Mouse (Mus musculus) right cerebral cortex, adult 2 months (tissue): ENCODE data around the gene Apeh.

ENCODE experiments used
- DNase-seq, 2 experiments: peaks; one replicate each; pipeline ENCODE4 v3.0.0; 2021 to 2022; ENCODE audit warnings: low spot score in 2 of 2

Apeh gene

GRCm38 (mm10) chr9:108051931-108052220 lies 42.5 kb downstream of the Apeh start:
- DNase-seq = no peak

- no peak for DNase-seq
Measured at GRCm38 (mm10) chr9:108051184-108051930, 43.0 kb downstream of the Apeh start.

- no peak for DNase-seq
Measured at GRCm38 (mm10) chr9:108049561-108050251, 44.7 kb downstream of the Apeh start.

- DNase-seq = peak; percentile 96
Measured at GRCm38 (mm10) chr9:108049016-108049455, 45.4 kb downstream of the Apeh start, which contains the start of gene Gmppb. Gmppb (plus strand) TSS chr9:108049242.

- DNase-seq = no peak
Measured at GRCm38 (mm10) chr9:108048566-108048955, 45.8 kb downstream of the Apeh start.

GRCm38 (mm10) chr9:108047601-108048565 lies 46.5 kb downstream of the Apeh start:
- DNase-seq = no peak

- DNase-seq = no peak
Measured at GRCm38 (mm10) chr9:108046582-108046981, 47.8 kb downstream of the Apeh start.

GRCm38 (mm10) chr9:108044751-108045492 lies 49.5 kb downstream of the Apeh start:
- no peak for DNase-seq
